Mouse (Mus musculus) kidney, embryonic 14.5 days (tissue): ENCODE measurements around the gene Cygb. TPM values are rescaled to one million over a fixed set of nuclear protein-coding genes. Genes with fewer than 3 reads are reported as not detected.

ENCODE experiments used
- ATAC-seq: fragments of 200-750 bp; cut with Nextera tagmentation; 2 replicates; pipeline ENCODE4 v1.8.0; 2017; ENCODE audit warnings: moderate number of reproducible peaks, mild to moderate bottlenecking, moderate TSS enrichment, moderate library complexity; ENCODE audit not compliant: low FRiP score, low TSS enrichment
- H3K27ac ChIP-seq: fragments of 300-500 bp; sonication (generic); 2 replicates; pipeline ENCODE4 v1.5.1; 2014; ENCODE audit warnings: low read depth, mild to moderate bottlenecking, low read length, moderate library complexity, mixed read lengths
- H3K27me3 ChIP-seq: fragments of 300-500 bp; sonication (generic); 2 replicates; pipeline ENCODE4 v1.6.1; 2014; ENCODE audit warnings: mild to moderate bottlenecking, low read length; ENCODE audit not compliant: control insufficient read depth, insufficient read depth
- H3K36me3 ChIP-seq: fragments of 300-500 bp; sonication (generic); 2 replicates; pipeline ENCODE4 v1.6.1; 2014; ENCODE audit warnings: low read length, mixed read lengths; ENCODE audit not compliant: control insufficient read depth, insufficient read depth
- H3K4me1 ChIP-seq: fragments of 300-500 bp; sonication (generic); 2 replicates; pipeline ENCODE4 v1.6.1; 2014; ENCODE audit warnings: low read length, mixed read lengths; ENCODE audit not compliant: control insufficient read depth, insufficient read depth
- H3K4me2 ChIP-seq: fragments of 300-500 bp; sonication (generic); replicated peaks from 2 replicates; pipeline ENCODE4 v1.6.1; 2014; ENCODE audit warnings: low read depth, mild to moderate bottlenecking, low read length
- H3K4me3 ChIP-seq: fragments of 300-500 bp; sonication (generic); 2 replicates; pipeline ENCODE4 v1.5.1; 2014; ENCODE audit warnings: mild to moderate bottlenecking, low read length
- H3K9ac ChIP-seq: fragments of 300-500 bp; sonication (generic); 2 replicates; pipeline ENCODE4 v1.6.1; 2014; ENCODE audit warnings: low read depth, mild to moderate bottlenecking, low read length, moderate library complexity
- H3K9me3 ChIP-seq: fragments of 300-500 bp; sonication (generic); 2 replicates; pipeline ENCODE4 v1.6.1; 2016; ENCODE audit warnings: low read length; ENCODE audit not compliant: control insufficient read depth
- WGBS: fragments of 180-500 bp; shearing (Covaris S2); extraction: QIAGEN DNeasy Blood & Tissue Kit; methylation state at CpG from one replicate; pipeline ENCODE4 v1.1.7; 2014; 5-methylcytosine and 5-hydroxymethylcytosine counted together
- polyA plus RNA-seq: library from polyadenylated mRNA; unstranded; fragments of >200 nt; fragmentation: Nextera tagmentation; extraction: Ambion mirVana; gene quantifications from 2 replicates; pipeline ENCODE4 v1.2.1, GENCODE M21; 2014

The Cygb gene
- polyA plus RNA-seq, 1 experiment from 2014 or later, result 11.3 TPM

DNA sequence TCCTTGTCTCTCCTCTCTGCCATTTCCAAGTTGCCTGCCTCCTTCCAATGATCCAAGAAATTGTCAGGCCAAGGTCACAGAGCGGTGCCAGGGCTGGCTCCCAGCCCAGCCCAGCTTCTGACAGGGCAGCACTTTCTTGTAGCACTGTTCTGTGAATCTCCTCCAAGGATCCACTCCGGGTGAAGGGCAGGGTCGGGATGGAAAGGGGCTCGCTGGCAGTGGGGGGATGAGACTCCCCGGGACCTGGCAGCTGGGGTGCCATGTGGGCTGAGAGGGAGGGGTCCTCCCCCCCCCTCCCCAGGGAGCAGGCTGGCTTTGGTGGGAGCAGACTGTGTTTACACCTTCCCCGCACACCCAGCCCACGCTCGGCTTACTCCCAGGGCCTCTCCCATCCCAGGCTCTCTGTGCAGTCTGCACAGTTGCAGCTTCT is 7.8 kb upstream of the Cygb start:
- Histone ChIP-seq H3K4me3 (no peak overlapping the region), H3K4me2 (no peak overlapping the region), H3K27me3 (no peaks in the 10 kb centered on the region), H3K9me3 (no peaks in the 10 kb centered on the region), H3K9ac (no peak overlapping the region), H3K36me3 (no peaks in the 10 kb centered on the region), H3K27ac (no peak overlapping the region), H3K4me1 (peaks cover 33% of the 10 kb centered on the region; the same call in 1 of the 2 replicates)
- 42% methylated on average over 8 of the region's 8 CpGs for WGBS
- ATAC-seq, result no peak

DNA sequence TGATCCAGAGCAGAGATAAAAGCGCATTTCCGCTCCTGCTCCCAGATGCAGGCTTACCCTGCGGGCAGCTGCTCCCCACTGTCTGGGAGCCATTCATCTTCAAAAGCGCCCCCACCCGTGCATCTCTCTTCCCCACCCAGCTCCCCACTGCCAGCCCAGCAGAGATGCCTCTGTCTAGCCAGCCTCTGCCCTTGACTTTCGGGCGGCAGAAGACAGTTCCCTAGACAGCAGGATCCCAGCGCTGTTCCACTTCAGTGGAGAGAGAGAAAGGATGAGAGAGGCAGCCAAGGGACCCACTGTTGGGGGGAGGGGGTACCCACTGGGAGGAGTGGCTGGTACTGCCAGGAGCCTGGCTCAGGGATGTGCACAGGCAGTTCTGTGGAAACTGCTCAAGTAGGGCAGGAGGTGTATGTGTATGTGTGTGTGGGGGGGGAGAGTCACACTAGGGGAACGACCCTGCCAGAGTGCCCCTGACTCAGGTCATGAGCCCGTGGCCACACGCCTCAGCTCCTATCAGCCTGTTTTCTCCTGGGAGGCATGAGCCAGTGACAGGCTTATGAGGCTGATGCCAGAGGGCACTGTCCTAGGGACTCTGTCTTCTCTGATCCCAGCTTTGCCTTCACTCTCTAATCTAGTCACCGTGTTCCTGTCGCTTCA is 7.3 kb upstream of the Cygb start:
- ATAC-seq, result no peak; the same call in 1 of the 2 replicates
- H3K9me3 ChIP-seq, result no peaks in the 10 kb centered on the region
- H3K4me1 ChIP-seq, result peaks cover 34% of the 10 kb centered on the region; the same call in 1 of the 2 replicates
- H3K36me3 ChIP-seq, result no peaks in the 10 kb centered on the region
- no peak overlapping the region for H3K4me3 ChIP-seq
- 0 out of 2 replicates have a peak overlapping the region, but pooled peaks have one; percentile 14 for H3K9ac ChIP-seq
- no peak overlapping the region for H3K27ac ChIP-seq
- WGBS, result 14% methylated on average over 13 of the region's 13 CpGs
- no peak overlapping the region; the same call in 1 of the 2 replicates for H3K4me2 ChIP-seq
- H3K27me3 ChIP-seq, result no peaks in the 10 kb centered on the region

DNA sequence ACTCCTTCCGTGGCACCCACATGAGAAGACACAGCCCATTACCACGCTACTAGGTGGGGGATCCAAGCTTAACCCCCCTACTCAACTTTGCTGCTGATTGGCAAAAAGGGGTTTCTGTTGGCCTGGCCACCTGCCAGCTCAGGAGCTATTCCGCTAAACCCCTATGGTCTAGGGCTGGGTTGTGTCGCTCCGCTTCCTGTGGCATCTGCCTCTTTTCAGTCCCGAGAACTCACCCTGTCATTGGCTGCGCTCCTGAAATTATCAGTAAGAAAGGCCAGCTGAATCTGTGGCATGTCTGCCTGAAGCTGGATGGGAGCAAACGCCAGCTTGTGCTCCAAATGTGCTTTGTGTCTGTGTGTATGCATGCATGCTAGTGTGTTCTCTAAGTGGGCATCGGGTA is 6.1 kb upstream of the Cygb start:
- H3K4me1 ChIP-seq, result peaks cover 34% of the 10 kb centered on the region; the same call in 1 of the 2 replicates
- no peak overlapping the region for H3K4me3 ChIP-seq
- H3K36me3 ChIP-seq, result no peaks in the 10 kb centered on the region
- no peaks in the 10 kb centered on the region for H3K27me3 ChIP-seq
- H3K9me3 ChIP-seq, result no peaks in the 10 kb centered on the region
- H3K27ac ChIP-seq, result no peak overlapping the region
- H3K4me2 ChIP-seq, result no peak overlapping the region
- ATAC-seq, result no peak
- WGBS, result 84% methylated on average over 9 of the region's 9 CpGs
- H3K9ac ChIP-seq, result no peak overlapping the region

DNA sequence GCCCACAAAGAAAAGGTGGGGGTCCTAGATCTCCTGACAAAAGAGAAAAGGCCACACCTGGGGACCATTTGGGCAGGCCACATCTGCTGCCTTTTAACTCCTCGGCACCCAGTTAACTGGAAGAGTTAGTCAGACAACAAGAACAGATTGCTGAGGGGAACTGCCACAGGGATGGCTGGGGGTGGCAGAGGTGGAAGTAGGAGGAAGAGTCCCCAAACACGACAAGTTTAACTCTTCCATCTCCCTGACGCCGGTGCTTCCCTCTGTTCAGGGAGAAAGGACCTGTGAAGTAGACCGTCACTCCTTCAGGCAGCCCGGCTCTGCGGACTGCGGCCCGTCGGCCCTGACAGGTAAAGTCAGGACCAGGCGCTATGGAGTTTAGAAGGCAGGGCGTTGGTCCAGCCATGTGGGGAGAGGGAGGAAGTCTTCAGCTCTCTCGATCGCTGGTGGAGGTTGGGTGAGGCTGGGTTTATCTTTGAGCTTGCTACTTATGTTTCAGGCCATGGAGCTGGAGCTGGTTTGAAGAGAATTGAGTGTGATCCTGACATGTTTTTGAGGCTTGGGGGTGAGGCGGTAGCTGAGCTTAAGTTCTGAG is 5.0 kb upstream of the Cygb start:
- no peak overlapping the region for H3K9ac ChIP-seq
- H3K9me3 ChIP-seq, result no peaks in the 10 kb centered on the region
- H3K4me1 ChIP-seq, result peaks cover 36% of the 10 kb centered on the region; the same call in 1 of the 2 replicates
- H3K27me3 ChIP-seq, result 0 out of 2 replicates have a peak, but pooled peaks cover 6% of the 10 kb centered on the region
- no peak overlapping the region for H3K4me3 ChIP-seq
- ATAC-seq, result no peak
- H3K4me2 ChIP-seq, result no peak overlapping the region
- 83% methylated on average over 15 of the region's 15 CpGs for WGBS
- H3K27ac ChIP-seq, result no peak overlapping the region
- H3K36me3 ChIP-seq, result no peaks in the 10 kb centered on the region

DNA sequence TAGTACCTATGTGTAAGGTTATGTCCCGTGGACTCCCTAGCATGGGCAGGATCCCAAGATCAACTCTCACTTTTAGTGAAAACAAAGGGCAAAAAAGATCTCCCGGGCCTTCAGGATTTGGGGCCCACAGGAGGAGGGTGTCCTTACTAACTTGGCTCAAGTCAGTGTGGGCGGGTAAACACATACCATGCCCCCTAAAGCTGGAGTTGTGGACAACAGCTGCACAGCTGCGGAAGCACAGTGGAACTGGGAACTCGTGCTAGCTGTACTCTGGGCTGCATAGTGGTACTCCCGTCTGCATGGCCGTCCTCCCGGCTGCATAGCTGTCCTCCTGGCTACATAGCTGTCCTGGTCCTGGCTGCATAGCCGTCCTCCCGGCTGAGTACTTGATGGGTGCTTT is 4.1 kb upstream of the Cygb start:
- no peak overlapping the region for H3K4me2 ChIP-seq
- peak; percentile 17 for ATAC-seq
- no peak overlapping the region for H3K4me3 ChIP-seq
- peaks cover 38% of the 10 kb centered on the region; the same call in 1 of the 2 replicates for H3K4me1 ChIP-seq
- no peaks in the 10 kb centered on the region for H3K9me3 ChIP-seq
- H3K27me3 ChIP-seq, result peaks cover 14% of the 10 kb centered on the region; the same call in 1 of the 2 replicates
- peak overlapping the region; percentile 71 for H3K27ac ChIP-seq
- H3K9ac ChIP-seq, result peak overlapping the region; percentile 19; the same call in 1 of the 2 replicates
- WGBS, result 54% methylated on average over 10 of the region's 10 CpGs
- no peaks in the 10 kb centered on the region for H3K36me3 ChIP-seq

DNA sequence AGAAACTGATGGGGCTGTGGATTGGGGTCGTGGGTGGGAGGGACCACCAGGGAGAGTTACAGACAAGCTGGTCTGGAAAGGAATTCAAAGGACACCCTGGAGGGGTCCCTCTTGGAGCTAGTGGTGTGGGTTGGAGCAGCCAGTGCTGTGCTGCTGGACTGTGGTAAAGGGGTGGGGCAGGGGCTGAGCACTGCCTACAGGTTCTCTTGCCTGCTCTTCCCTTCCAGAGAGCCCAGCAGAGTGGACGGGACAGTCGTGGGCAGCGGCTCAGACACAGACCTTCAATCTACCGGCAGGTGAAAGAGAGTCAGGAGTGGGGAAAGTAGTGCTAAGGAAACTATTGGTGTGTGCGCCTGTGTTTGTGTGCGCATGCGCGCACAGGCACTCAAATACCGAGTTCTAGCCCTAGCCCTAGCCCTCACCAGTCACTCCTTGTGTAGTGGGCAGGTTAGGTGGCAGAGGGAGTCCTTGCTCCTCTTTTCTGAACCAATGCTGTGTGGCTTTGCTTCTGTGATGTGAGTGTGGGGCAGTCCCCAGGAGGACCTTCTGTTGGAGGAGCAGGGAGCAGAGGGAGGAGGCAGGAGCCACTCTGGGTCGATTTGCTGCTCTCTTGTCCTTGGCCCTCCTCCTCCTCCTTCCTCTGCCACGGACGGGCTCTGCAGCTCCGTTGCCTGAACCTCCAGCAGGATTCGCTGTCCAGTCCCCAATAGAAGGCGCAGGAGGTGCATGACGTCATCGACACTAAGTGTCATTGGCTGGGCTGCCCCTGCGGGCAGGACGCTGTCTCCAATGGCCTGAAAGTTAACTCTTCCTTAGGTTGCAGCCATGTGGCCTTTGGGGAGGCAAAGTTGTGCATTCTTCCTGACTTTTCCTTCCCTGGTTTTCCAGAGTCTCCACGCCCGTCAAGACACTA is 3.5 kb upstream of the Cygb start:
- Histone ChIP-seq H3K36me3 (no peaks in the 10 kb centered on the region), H3K9me3 (no peaks in the 10 kb centered on the region), H3K4me1 (peaks cover 32% of the 10 kb centered on the region; the same call in 1 of the 2 replicates), H3K9ac (peak overlapping the region; percentile 38; the same call in 1 of the 2 replicates), H3K4me3 (peak overlapping the region; percentile 28), H3K27me3 (peaks cover 20% of the 10 kb centered on the region), H3K4me2 (peak overlapping the region; percentile 41), H3K27ac (peak overlapping the region; percentile 83)
- WGBS, result 12% methylated on average over 22 of the region's 22 CpGs
- peak; percentile 90 for ATAC-seq

DNA sequence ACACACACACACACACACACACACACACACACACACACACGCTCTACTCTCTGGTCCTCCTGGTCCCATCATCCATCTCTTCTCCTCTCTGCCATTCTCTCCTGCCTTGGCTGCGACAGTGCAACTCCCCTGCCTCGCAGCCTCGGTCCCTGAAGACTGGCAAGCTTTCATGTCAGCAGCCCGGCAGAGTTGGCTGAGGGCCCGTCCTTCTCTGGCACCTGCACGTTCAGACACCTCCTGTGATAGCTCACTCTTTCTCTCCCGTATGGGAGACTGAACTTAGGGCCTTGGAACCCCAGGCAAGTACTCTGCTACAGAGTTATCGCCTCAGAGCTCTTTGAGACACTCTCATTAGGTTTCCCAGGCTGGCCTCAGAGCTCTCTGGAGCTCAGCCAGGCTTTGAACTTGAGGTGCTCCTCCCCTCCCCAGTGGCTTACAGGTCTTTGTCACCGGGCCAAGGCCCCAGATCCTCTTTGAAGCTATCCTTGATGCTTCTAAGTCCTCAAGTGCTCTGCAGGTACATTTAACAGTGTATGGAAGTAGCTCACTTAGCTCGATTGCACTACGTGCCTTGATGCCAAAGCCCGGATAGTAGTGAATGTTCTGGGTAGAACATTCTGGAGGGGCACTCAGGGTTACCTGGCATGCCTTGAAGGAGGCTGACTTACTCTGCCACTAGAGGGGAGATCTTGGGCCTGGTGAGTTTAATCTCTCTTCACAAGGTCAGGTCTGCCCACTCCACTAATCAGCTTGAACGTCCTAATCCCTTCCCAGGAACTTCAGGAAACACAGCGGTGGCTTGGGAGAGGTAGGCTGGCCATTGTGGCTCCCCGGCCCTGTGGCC is 2.5 kb upstream of the Cygb start:
- 76% methylated on average over 16 of the region's 16 CpGs for WGBS
- Histone ChIP-seq H3K27ac (no peak overlapping the region; the same call in 1 of the 2 replicates), H3K4me1 (peaks cover 28% of the 10 kb centered on the region; the same call in 1 of the 2 replicates), H3K36me3 (no peaks in the 10 kb centered on the region), H3K9ac (no peak overlapping the region), H3K4me3 (no peak overlapping the region), H3K4me2 (no peak overlapping the region), H3K27me3 (peaks cover 23% of the 10 kb centered on the region), H3K9me3 (no peaks in the 10 kb centered on the region)
- no peak for ATAC-seq

DNA sequence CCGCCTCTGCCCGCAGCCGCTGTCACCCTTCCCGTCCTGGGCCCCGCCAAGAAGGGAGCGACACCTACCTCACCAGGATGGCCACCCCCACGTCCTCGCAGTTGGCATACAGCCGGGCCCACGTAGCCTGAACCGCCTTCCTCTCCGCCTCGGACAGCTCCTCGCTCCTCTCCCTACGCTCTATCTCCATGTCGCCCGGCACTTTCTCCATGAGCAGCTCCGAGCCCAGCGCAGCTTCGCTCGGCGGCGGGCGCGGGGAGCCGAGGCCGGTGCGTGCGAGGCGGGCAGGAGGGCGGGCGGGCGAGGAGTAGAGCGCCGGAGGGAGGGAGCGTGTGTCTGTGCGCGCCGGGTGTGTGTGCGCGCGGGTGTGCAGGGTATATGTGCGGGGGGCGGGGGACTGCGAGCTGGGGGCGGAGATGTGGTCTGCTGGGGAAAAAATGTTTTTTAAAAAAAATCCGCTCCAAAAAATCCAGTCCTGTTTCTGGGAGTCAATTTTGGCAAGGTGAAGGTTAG is 348 bp downstream of the Cygb start:
- Histone ChIP-seq H3K36me3 (no peaks in the 10 kb centered on the region), H3K4me2 (peak overlapping the region; percentile 97), H3K27me3 (peaks cover 23% of the 10 kb centered on the region), H3K9ac (peak overlapping the region; percentile 66), H3K9me3 (no peaks in the 10 kb centered on the region), H3K27ac (no peak overlapping the region), H3K4me3 (peak overlapping the region; percentile 54), H3K4me1 (peaks cover 24% of the 10 kb centered on the region)
- 0 out of 2 replicates have a peak, but pooled peaks have one; percentile 6 for ATAC-seq
- under 1% methylated on average over 46 of the region's 47 CpGs for WGBS
